Mouse (Mus musculus) heart, postnatal 0 days (tissue): ENCODE data around the gene Klk1.

ENCODE experiments used
- CTCF ChIP-seq: IDR thresholded peaks from 2 replicates; pipeline ENCODE4 v1.5.1; 2016; ENCODE audit warnings: antibody characterized with exemption, control low read depth, low read depth
- EP300 ChIP-seq: IDR thresholded peaks from 2 replicates; pipeline ENCODE4 v1.6.1; 2016; ENCODE audit warnings: antibody characterized with exemption, low read depth

DNA sequence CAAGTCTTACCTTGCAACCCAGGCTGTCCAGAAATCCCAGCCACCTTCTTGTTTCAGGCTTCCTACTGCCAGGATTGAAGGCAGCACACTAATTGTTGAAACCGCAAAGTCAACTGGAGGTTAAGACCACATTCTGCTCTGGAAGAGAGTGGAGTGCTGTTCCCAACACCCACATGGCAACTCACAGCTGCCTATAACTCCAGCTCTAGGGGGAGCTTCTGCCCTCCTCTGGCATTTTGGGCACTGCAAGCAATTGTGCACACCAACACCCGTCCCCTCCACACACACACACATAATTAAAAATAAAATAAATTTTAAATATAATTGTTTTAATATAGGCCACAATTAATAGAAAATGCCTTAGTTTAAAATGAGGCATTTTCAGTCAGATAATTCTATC lies 16.0 kb downstream of the Klk1 start:
- TF ChIP-seq CTCF (0 out of 2 replicates have a peak, but pooled peaks have one; percentile 12), EP300 (no peak)
